Mouse (Mus musculus) kidney, embryonic 16.5 days (tissue): ENCODE measurements around the gene Erc1. TPM values are rescaled to one million over a fixed set of nuclear protein-coding genes. Genes with fewer than 3 reads are reported as not detected.

Experiments used
- ATAC-seq: fragments of 200-750 bp; cut with Nextera tagmentation; 2 replicates; pipeline ENCODE4 v1.8.0; 2017; ENCODE audit warnings: moderate TSS enrichment; ENCODE audit not compliant: low FRiP score, low TSS enrichment
- H3K27ac ChIP-seq: fragments of 300-500 bp; sonication (generic); 2 replicates; pipeline ENCODE4 v1.5.1; 2014; ENCODE audit warnings: low read length
- H3K27me3 ChIP-seq: fragments of 300-500 bp; sonication (generic); 2 replicates; pipeline ENCODE4 v1.6.1; 2014; ENCODE audit warnings: low read length, control low read depth, mixed read lengths; ENCODE audit not compliant: insufficient read depth
- H3K36me3 ChIP-seq: fragments of 300-500 bp; sonication (generic); 2 replicates; pipeline ENCODE4 v1.6.1; 2014; ENCODE audit warnings: low read length, control low read depth, mixed read lengths; ENCODE audit not compliant: insufficient read depth
- H3K4me1 ChIP-seq: fragments of 300-500 bp; sonication (generic); 2 replicates; pipeline ENCODE4 v1.6.1; 2014; ENCODE audit warnings: low read length, control low read depth, mixed read lengths; ENCODE audit not compliant: insufficient read depth
- H3K4me2 ChIP-seq: fragments of 300-500 bp; sonication (generic); replicated peaks from 2 replicates; pipeline ENCODE4 v1.6.1; 2014; ENCODE audit warnings: low read depth, low read length
- H3K4me3 ChIP-seq: fragments of 300-500 bp; sonication (generic); 2 replicates; pipeline ENCODE4 v1.5.1; 2014; ENCODE audit warnings: mild to moderate bottlenecking, low read length
- H3K9ac ChIP-seq: fragments of 300-500 bp; sonication (generic); replicated peaks from 2 replicates; pipeline ENCODE4 v1.6.1; 2014; ENCODE audit warnings: low read length
- H3K9me3 ChIP-seq: fragments of 300-500 bp; sonication (generic); 2 replicates; pipeline ENCODE4 v1.6.1; 2016; ENCODE audit warnings: low read length, control low read depth
- WGBS: fragments of 180-500 bp; shearing (Covaris S2); extraction: QIAGEN DNeasy Blood & Tissue Kit; methylation state at CpG from one replicate; pipeline ENCODE4 v1.1.7; 2014; 5-methylcytosine and 5-hydroxymethylcytosine counted together
- polyA plus RNA-seq: library from polyadenylated mRNA; unstranded; fragments of >200 nt; fragmentation: Nextera tagmentation; extraction: Ambion mirVana; gene quantifications from 2 replicates; pipeline ENCODE4 v1.2.1, GENCODE M21; 2015

Erc1 gene
- polyA plus RNA-seq, 1 experiment from 2014 or later, result 15.0 TPM

GRCm38 (mm10) chr6:119562558-119562957, 285.4 kb downstream of the Erc1 start:
- Histone ChIP-seq H3K9ac (no peak overlapping the region), H3K27me3 (no peaks in the 10 kb centered on the region), H3K36me3 (no peaks in the 10 kb centered on the region), H3K27ac (0 out of 2 replicates have a peak overlapping the region, but pooled peaks have one; percentile 7), H3K4me1 (peaks cover 30% of the 10 kb centered on the region), H3K4me2 (no peak overlapping the region), H3K4me3 (no peak overlapping the region), H3K9me3 (no peaks in the 10 kb centered on the region)
- whole genome bisulfite sequencing, result 31% methylated on average over 10 of the region's 10 CpGs
- ATAC-seq, result peak; percentile 57

- H3K36me3 ChIP-seq, result no peaks in the 10 kb centered on the region
- ATAC-seq, result no peak
- 64% methylated on average over 7 of the region's 7 CpGs for WGBS
Observed at GRCm38 (mm10) chr6:119558855-119559254, 289.1 kb downstream of the Erc1 start.

GRCm38 (mm10) chr6:119554439-119554838, 293.5 kb downstream of the Erc1 start:
- no peak overlapping the region for H3K9ac ChIP-seq
- H3K27ac ChIP-seq, result no peak overlapping the region
- ATAC-seq, result no peak
- no peaks in the 10 kb centered on the region for H3K4me1 ChIP-seq
- H3K9me3 ChIP-seq, result no peaks in the 10 kb centered on the region
- no peaks in the 10 kb centered on the region for H3K36me3 ChIP-seq
- WGBS, result 73% methylated on average over 8 of the region's 8 CpGs
- H3K27me3 ChIP-seq, result no peaks in the 10 kb centered on the region
- no peak overlapping the region for H3K4me3 ChIP-seq
- H3K4me2 ChIP-seq, result no peak overlapping the region

More at GRCm38 (mm10) chr6:119558855-119559254, 289.1 kb downstream of the Erc1 start:
- no peak overlapping the region for H3K4me3 ChIP-seq
- no peak overlapping the region for H3K27ac ChIP-seq
- H3K4me2 ChIP-seq, result no peak overlapping the region
- no peak overlapping the region for H3K9ac ChIP-seq
- no peaks in the 10 kb centered on the region for H3K27me3 ChIP-seq
- H3K9me3 ChIP-seq, result no peaks in the 10 kb centered on the region
- peaks cover 10% of the 10 kb centered on the region; the same call in 1 of the 2 replicates for H3K4me1 ChIP-seq

- peak overlapping the region; percentile 98 for H3K4me2 ChIP-seq
- WGBS, result under 1% methylated on average over 14 of the region's 14 CpGs
- peaks cover 14% of the 10 kb centered on the region for H3K4me1 ChIP-seq
- no peaks in the 10 kb centered on the region for H3K9me3 ChIP-seq
- peaks cover 10% of the 10 kb centered on the region for H3K27me3 ChIP-seq
- peak; percentile 71 for ATAC-seq
- H3K36me3 ChIP-seq, result no peaks in the 10 kb centered on the region
- H3K9ac ChIP-seq, result peak overlapping the region; percentile 82
- H3K27ac ChIP-seq, result no peak overlapping the region
- peak overlapping the region; percentile 73 for H3K4me3 ChIP-seq
Observed at GRCm38 (mm10) chr6:119544518-119544864, 303.5 kb downstream of the Erc1 start.

GRCm38 (mm10) chr6:119543803-119544517, 304.0 kb downstream of the Erc1 start, which contains the start of gene Wnt5b:
TSS of gene Wnt5b (minus strand) at chr6:119544347.
- under 1% methylated on average over 80 of the region's 120 CpGs for WGBS
- H3K9ac ChIP-seq, result peak within 1 kb of the TSS; percentile 82
- peak within 1 kb of the TSS; percentile 98 for H3K4me2 ChIP-seq
- H3K36me3 ChIP-seq, result no peaks in the 10 kb centered on the region
- ATAC-seq, result peak; percentile 77
- H3K27me3 ChIP-seq, result peaks cover 10% of the 10 kb centered on the region
- H3K9me3 ChIP-seq, result no peaks in the 10 kb centered on the region
- 0 out of 2 replicates have a peak within 1 kb of the TSS, but pooled peaks have one; percentile 8 for H3K27ac ChIP-seq
- H3K4me1 ChIP-seq, result peaks cover 14% of the 10 kb centered on the region
- peak within 1 kb of the TSS; percentile 73 for H3K4me3 ChIP-seq

GRCm38 (mm10) chr6:119543456-119543802, 304.5 kb downstream of the Erc1 start:
- Histone ChIP-seq H3K4me1 (peaks cover 14% of the 10 kb centered on the region), H3K9ac (peak overlapping the region; percentile 82), H3K27me3 (peaks cover 10% of the 10 kb centered on the region), H3K36me3 (no peaks in the 10 kb centered on the region), H3K4me3 (peak overlapping the region; percentile 73), H3K27ac (no peak overlapping the region), H3K9me3 (no peaks in the 10 kb centered on the region), H3K4me2 (peak overlapping the region; percentile 98)
- WGBS, result under 1% methylated on average over 29 of the region's 30 CpGs
- 0 out of 2 replicates have a peak, but pooled peaks have one; percentile 24 for ATAC-seq

GRCm38 (mm10) chr6:119535867-119536266, 312.1 kb downstream of the Erc1 start:
- 57% methylated on average over 12 of the region's 12 CpGs for WGBS
- H3K4me2 ChIP-seq, result no peak overlapping the region
- H3K36me3 ChIP-seq, result no peaks in the 10 kb centered on the region
- no peak overlapping the region for H3K9ac ChIP-seq
- H3K27me3 ChIP-seq, result no peaks in the 10 kb centered on the region
- H3K4me1 ChIP-seq, result peaks cover 4% of the 10 kb centered on the region; the same call in 1 of the 2 replicates
- no peak overlapping the region for H3K27ac ChIP-seq
- no peaks in the 10 kb centered on the region for H3K9me3 ChIP-seq
- no peak overlapping the region for H3K4me3 ChIP-seq
- ATAC-seq, result peak; percentile 40; the same call in 1 of the 2 replicates

- no peak for ATAC-seq
- Histone ChIP-seq H3K4me3 (no peak overlapping the region), H3K4me1 (peaks cover 4% of the 10 kb centered on the region; the same call in 1 of the 2 replicates), H3K4me2 (no peak overlapping the region), H3K27ac (no peak overlapping the region), H3K9ac (no peak overlapping the region), H3K36me3 (no peaks in the 10 kb centered on the region), H3K9me3 (no peaks in the 10 kb centered on the region), H3K27me3 (no peaks in the 10 kb centered on the region)
- 64% methylated on average over 9 of the region's 9 CpGs for WGBS
Observed at GRCm38 (mm10) chr6:119533170-119533709, 314.7 kb downstream of the Erc1 start.

- H3K36me3 ChIP-seq, result no peaks in the 10 kb centered on the region
- no peak overlapping the region for H3K9ac ChIP-seq
- no peak overlapping the region for H3K4me2 ChIP-seq
- no peak overlapping the region for H3K4me3 ChIP-seq
- H3K27ac ChIP-seq, result no peak overlapping the region
- no peak for ATAC-seq
- no peaks in the 10 kb centered on the region for H3K9me3 ChIP-seq
- 0 out of 2 replicates have a peak, but pooled peaks cover 3% of the 10 kb centered on the region for H3K4me1 ChIP-seq
- 63% methylated on average over 3 of the region's 3 CpGs for WGBS
- no peaks in the 10 kb centered on the region for H3K27me3 ChIP-seq
Observed at GRCm38 (mm10) chr6:119529659-119530058, 318.3 kb downstream of the Erc1 start.

- 0 out of 2 replicates have a peak, but pooled peaks have one; percentile 28 for ATAC-seq
- H3K36me3 ChIP-seq, result no peaks in the 10 kb centered on the region
- no peak overlapping the region for H3K9ac ChIP-seq
- WGBS, result 68% methylated on average over 5 of the region's 5 CpGs
- H3K4me1 ChIP-seq, result 0 out of 2 replicates have a peak, but pooled peaks cover 3% of the 10 kb centered on the region
- no peaks in the 10 kb centered on the region for H3K9me3 ChIP-seq
- no peak overlapping the region for H3K4me3 ChIP-seq
- no peaks in the 10 kb centered on the region for H3K27me3 ChIP-seq
- no peak overlapping the region for H3K27ac ChIP-seq
- H3K4me2 ChIP-seq, result no peak overlapping the region
Observed at GRCm38 (mm10) chr6:119526498-119526897, 321.5 kb downstream of the Erc1 start.
